Mouse (Mus musculus): ENCODE data around the gene Palm2.

GRCm38 (mm10) chr4:57733445-57733844, 299.4 kb downstream of the Palm2 start:
- no peak for TF ChIP-seq CTCF (IDR thresholded peaks at IDR 0.05; ENCODE audit: insufficient read depth, low read length)
- no peak for TF ChIP-seq POLR2A (IDR thresholded peaks at IDR 0.05; ENCODE audit: borderline replicate concordance, extremely low read depth, low read depth, low read length)
